Mouse (Mus musculus) embryonic facial prominence, embryonic 12.5 days (tissue): ENCODE results near the gene Osr1. TPM values are rescaled to one million over a fixed set of nuclear protein-coding genes. Genes with fewer than 3 reads are reported as not detected.
A peak's percentile ranks its signal among the peaks of the same experiment; 100 is the strongest.

Experiments
- ATAC-seq: fragments of 200-750 bp; cut with Nextera tagmentation; 2 replicates; pipeline ENCODE4 v1.8.0; 2017; ENCODE audit not compliant: insufficient number of reproducible peaks, insufficient read depth, low FRiP score, low TSS enrichment
- H3K27ac ChIP-seq: fragments of 300-500 bp; sonication (generic); 2 replicates; pipeline ENCODE4 v1.5.1; 2016; ENCODE audit warnings: mild to moderate bottlenecking
- H3K27me3 ChIP-seq: fragments of 300-500 bp; sonication (generic); 2 replicates; pipeline ENCODE4 v1.6.1; 2016; ENCODE audit warnings: mild to moderate bottlenecking, moderate library complexity
- H3K36me3 ChIP-seq: fragments of 300-500 bp; sonication (generic); 2 replicates; pipeline ENCODE4 v1.6.1; 2016; ENCODE audit warnings: mild to moderate bottlenecking
- H3K4me1 ChIP-seq: fragments of 300-500 bp; sonication (generic); 2 replicates; pipeline ENCODE4 v1.6.1; 2016
- H3K4me2 ChIP-seq: fragments of 300-500 bp; sonication (generic); replicated peaks from 2 replicates; pipeline ENCODE4 v1.6.1; 2016; ENCODE audit warnings: mild to moderate bottlenecking, moderate library complexity
- H3K4me3 ChIP-seq: fragments of 300-500 bp; sonication (generic); 2 replicates; pipeline ENCODE4 v1.5.1; 2016; ENCODE audit warnings: mild to moderate bottlenecking
- H3K9ac ChIP-seq: fragments of 300-500 bp; sonication (generic); 2 replicates; pipeline ENCODE4 v1.6.1; 2016; ENCODE audit warnings: mild to moderate bottlenecking, moderate library complexity
- H3K9me3 ChIP-seq: fragments of 300-500 bp; sonication (generic); 2 replicates; pipeline ENCODE4 v1.6.1; 2016; ENCODE audit warnings: mild to moderate bottlenecking, moderate library complexity
- WGBS: fragments of 180-500 bp; shearing (Covaris S2); methylation state at CpG from one replicate; pipeline ENCODE4 v1.1.7; 2016; 5-methylcytosine and 5-hydroxymethylcytosine counted together
- polyA plus RNA-seq: library from polyadenylated mRNA; unstranded; fragments of >200 nt; fragmentation: Nextera tagmentation; extraction: Ambion mirVana; gene quantifications from 2 replicates; pipeline ENCODE4 v1.2.1, GENCODE M21; 2016

The Osr1 gene
- polyA plus RNA-seq, 1 experiment from 2014 or later, result 87.4 TPM

GRCm38 (mm10) chr12:9578591-9578990 lies 8.7 kb downstream of the Osr1 start:
- no peaks in the 10 kb centered on the region for H3K9me3 ChIP-seq
- H3K27ac ChIP-seq, result peak overlapping the region; percentile 6; the same call in 1 of the 2 replicates
- peak overlapping the region; percentile 67 for H3K4me2 ChIP-seq
- peaks cover 55% of the 10 kb centered on the region for H3K27me3 ChIP-seq
- peak overlapping the region; percentile 52; the same call in 1 of the 2 replicates for H3K9ac ChIP-seq
- no peak for ATAC-seq
- H3K4me1 ChIP-seq, result peaks cover 28% of the 10 kb centered on the region
- H3K4me3 ChIP-seq, result peak overlapping the region; percentile 58
- 15% methylated on average over 4 of the region's 4 CpGs for WGBS
- H3K36me3 ChIP-seq, result no peaks in the 10 kb centered on the region

- H3K4me2 ChIP-seq, result peak overlapping the region; percentile 67
- no peaks in the 10 kb centered on the region for H3K9me3 ChIP-seq
- H3K36me3 ChIP-seq, result no peaks in the 10 kb centered on the region
- H3K4me1 ChIP-seq, result peaks cover 28% of the 10 kb centered on the region
- peak overlapping the region; percentile 52 for H3K9ac ChIP-seq
- peaks cover 57% of the 10 kb centered on the region for H3K27me3 ChIP-seq
- peak overlapping the region; percentile 58 for H3K4me3 ChIP-seq
- WGBS, result 3% methylated on average over 31 of the region's 31 CpGs
- peak overlapping the region; percentile 59; the same call in 1 of the 2 replicates for H3K27ac ChIP-seq
- no peak for ATAC-seq
Measured at GRCm38 (mm10) chr12:9579301-9580030, 9.6 kb downstream of the Osr1 start.

GRCm38 (mm10) chr12:9580041-9580905 lies 10.4 kb downstream of the Osr1 start:
- WGBS, result 2% methylated on average over 33 of the region's 33 CpGs
- Histone ChIP-seq H3K4me2 (peak overlapping the region; percentile 67), H3K9me3 (no peaks in the 10 kb centered on the region), H3K4me3 (peak overlapping the region; percentile 58), H3K4me1 (peaks cover 30% of the 10 kb centered on the region), H3K27me3 (peaks cover 57% of the 10 kb centered on the region), H3K36me3 (no peaks in the 10 kb centered on the region), H3K27ac (no peak overlapping the region), H3K9ac (peak overlapping the region; percentile 52)
- no peak for ATAC-seq

GRCm38 (mm10) chr12:9581011-9581410 lies 11.1 kb downstream of the Osr1 start:
- 2% methylated on average over 30 of the region's 30 CpGs for WGBS
- Histone ChIP-seq H3K9me3 (no peaks in the 10 kb centered on the region), H3K27me3 (peaks cover 57% of the 10 kb centered on the region), H3K27ac (peak overlapping the region; percentile 67), H3K4me2 (peak overlapping the region; percentile 67), H3K9ac (peak overlapping the region; percentile 52; the same call in 1 of the 2 replicates), H3K36me3 (no peaks in the 10 kb centered on the region), H3K4me3 (peak overlapping the region; percentile 58), H3K4me1 (peaks cover 32% of the 10 kb centered on the region)
- no peak for ATAC-seq

GRCm38 (mm10) chr12:9581506-9581905 lies 11.6 kb downstream of the Osr1 start:
- Histone ChIP-seq H3K9me3 (no peaks in the 10 kb centered on the region), H3K4me3 (no peak overlapping the region; the same call in 1 of the 2 replicates), H3K27me3 (peaks cover 57% of the 10 kb centered on the region), H3K9ac (peak overlapping the region; percentile 52; the same call in 1 of the 2 replicates), H3K4me1 (peaks cover 32% of the 10 kb centered on the region), H3K36me3 (no peaks in the 10 kb centered on the region), H3K27ac (peak overlapping the region; percentile 67; the same call in 1 of the 2 replicates), H3K4me2 (peak overlapping the region; percentile 67; the same call in 1 of the 2 replicates)
- ATAC-seq, result no peak
- 4% methylated on average over 12 of the region's 12 CpGs for WGBS

- Histone ChIP-seq H3K27ac (peak overlapping the region; percentile 41; the same call in 1 of the 2 replicates), H3K9ac (no peak overlapping the region), H3K4me2 (0 out of 2 replicates have a peak overlapping the region, but pooled peaks have one; percentile 2), H3K4me1 (peaks cover 32% of the 10 kb centered on the region), H3K4me3 (0 out of 2 replicates have a peak overlapping the region, but pooled peaks have one; percentile 1), H3K36me3 (no peaks in the 10 kb centered on the region), H3K27me3 (peaks cover 50% of the 10 kb centered on the region), H3K9me3 (no peaks in the 10 kb centered on the region)
- WGBS, result 7% methylated on average over 14 of the region's 14 CpGs
- ATAC-seq, result no peak
Measured at GRCm38 (mm10) chr12:9582248-9582995, 12.5 kb downstream of the Osr1 start.

- Histone ChIP-seq H3K4me1 (peaks cover 32% of the 10 kb centered on the region), H3K9ac (no peak overlapping the region), H3K27me3 (peaks cover 41% of the 10 kb centered on the region), H3K4me3 (no peak overlapping the region), H3K27ac (no peak overlapping the region), H3K9me3 (no peaks in the 10 kb centered on the region), H3K36me3 (no peaks in the 10 kb centered on the region), H3K4me2 (no peak overlapping the region)
- WGBS, result 6% methylated on average over 2 of the region's 2 CpGs
- no peak for ATAC-seq
Measured at GRCm38 (mm10) chr12:9583380-9583779, 13.5 kb downstream of the Osr1 start.

- Histone ChIP-seq H3K9me3 (no peaks in the 10 kb centered on the region), H3K4me3 (peak overlapping the region; percentile 36), H3K4me2 (peak overlapping the region; percentile 53), H3K27ac (peak overlapping the region; percentile 63; the same call in 1 of the 2 replicates), H3K27me3 (peaks cover 30% of the 10 kb centered on the region), H3K4me1 (peaks cover 27% of the 10 kb centered on the region), H3K9ac (peak overlapping the region; percentile 33; the same call in 1 of the 2 replicates), H3K36me3 (no peaks in the 10 kb centered on the region)
- ATAC-seq, result peak; percentile 75
- under 1% methylated on average over 23 of the region's 23 CpGs for WGBS
Measured at GRCm38 (mm10) chr12:9584366-9585084, 14.6 kb downstream of the Osr1 start.

- Histone ChIP-seq H3K4me3 (peak overlapping the region; percentile 36), H3K4me1 (peaks cover 23% of the 10 kb centered on the region), H3K9ac (peak overlapping the region; percentile 33), H3K36me3 (no peaks in the 10 kb centered on the region), H3K9me3 (no peaks in the 10 kb centered on the region), H3K4me2 (peak overlapping the region; percentile 53), H3K27me3 (peaks cover 26% of the 10 kb centered on the region), H3K27ac (0 out of 2 replicates have a peak overlapping the region, but pooled peaks have one; percentile 11)
- WGBS, result 2% methylated on average over 7 of the region's 7 CpGs
- ATAC-seq, result peak; percentile 11; the same call in 1 of the 2 replicates
Measured at GRCm38 (mm10) chr12:9585085-9585453, 15.2 kb downstream of the Osr1 start.

GRCm38 (mm10) chr12:9587732-9588131 lies 17.8 kb downstream of the Osr1 start:
- Histone ChIP-seq H3K36me3 (no peaks in the 10 kb centered on the region), H3K4me2 (no peak overlapping the region), H3K27me3 (peaks cover 14% of the 10 kb centered on the region), H3K27ac (no peak overlapping the region), H3K9me3 (no peaks in the 10 kb centered on the region), H3K9ac (no peak overlapping the region), H3K4me1 (peaks cover 4% of the 10 kb centered on the region; the same call in 1 of the 2 replicates), H3K4me3 (no peak overlapping the region)
- 87% methylated on average over 1 of the region's 1 CpGs for WGBS
- no peak for ATAC-seq
